Mouse (Mus musculus): ENCODE results near the gene Tle4. TPM values are rescaled to one million over a fixed set of nuclear protein-coding genes. Genes with fewer than 3 reads are reported as not detected.
"Not testable (repeated sequence)": the region's sequence is repeated elsewhere in the genome, so short reads cannot be mapped to it uniquely, and the experiment has no call there.

The Tle4 gene
- polyA plus RNA-seq (2015; fragmentation: Nextera tagmentation; extraction: Ambion mirVana): 26.7 and 30.8 TPM in 2 replicates

- Histone ChIP-seq H3K9me3 (replicated peaks; ENCODE audit: control insufficient read depth, low read length, poor library complexity, severe bottlenecking) (no peaks in the 10 kb centered on the region), H3K4me2 (ENCODE audit: low read length) (peak within 1 kb of the TSS; percentile 77), H3K4me3 (ENCODE audit: low read depth, low read length) (peak within 1 kb of the TSS; percentile 69), H3K27ac (ENCODE audit: low read length) (peak within 1 kb of the TSS; percentile 97), H3K36me3 (ENCODE audit: control insufficient read depth, insufficient read depth, low read length) (no peaks in the 10 kb centered on the region), H3K27me3 (ENCODE audit: control insufficient read depth, insufficient read depth, low read depth, low read length) (no peaks in the 10 kb centered on the region), H3K9ac (ENCODE audit: low read depth, low read length) (peak within 1 kb of the TSS; percentile 95), H3K4me1 (ENCODE audit: control insufficient read depth, insufficient read depth, low read length) (peaks cover 23% of the 10 kb centered on the region)
- peak; percentile 97 for ATAC-seq
- WGBS: under 1% methylated on average over 70 of the region's 71 CpGs
Observed at GRCm38 (mm10) chr19:14597917-14598689, at the start of gene Tle4. TSS of gene Tle4 (minus strand) at chr19:14598051.

GRCm38 (mm10) chr19:14645666-14646065, 47.8 kb upstream of the Tle4 start:
- no peak for ATAC-seq
- H3K9me3 ChIP-seq (replicated peaks; ENCODE audit: control insufficient read depth, low read length, poor library complexity, severe bottlenecking): no peaks in the 10 kb centered on the region

GRCm38 (mm10) chr19:14644756-14645155, 46.9 kb upstream of the Tle4 start:
- Histone ChIP-seq H3K9me3 (replicated peaks; ENCODE audit: control insufficient read depth, low read length, poor library complexity, severe bottlenecking) (no peaks in the 10 kb centered on the region), H3K9ac (ENCODE audit: low read depth, low read length) (no peak overlapping the region), H3K27ac (ENCODE audit: low read length) (no peak overlapping the region), H3K36me3 (ENCODE audit: control insufficient read depth, insufficient read depth, low read length) (no peaks in the 10 kb centered on the region), H3K4me2 (ENCODE audit: low read length) (no peak overlapping the region), H3K4me1 (ENCODE audit: control insufficient read depth, insufficient read depth, low read length) (no peaks in the 10 kb centered on the region), H3K4me3 (ENCODE audit: low read depth, low read length) (no peak overlapping the region), H3K27me3 (ENCODE audit: control insufficient read depth, insufficient read depth, low read depth, low read length) (no peaks in the 10 kb centered on the region)
- WGBS: 72% methylated on average over 3 of the region's 3 CpGs
- no peak for ATAC-seq

More at GRCm38 (mm10) chr19:14645666-14646065, 47.8 kb upstream of the Tle4 start:
- 85% methylated on average over 2 of the region's 2 CpGs for WGBS
- H3K4me2 ChIP-seq (ENCODE audit: low read length): no peak overlapping the region
- H3K9ac ChIP-seq (ENCODE audit: low read depth, low read length): no peak overlapping the region
- no peak overlapping the region for H3K27ac ChIP-seq (ENCODE audit: low read length)
- no peaks in the 10 kb centered on the region for H3K36me3 ChIP-seq (ENCODE audit: control insufficient read depth, insufficient read depth, low read length)
- H3K27me3 ChIP-seq (ENCODE audit: control insufficient read depth, insufficient read depth, low read depth, low read length): no peaks in the 10 kb centered on the region
- H3K4me1 ChIP-seq (ENCODE audit: control insufficient read depth, insufficient read depth, low read length): no peaks in the 10 kb centered on the region
- H3K4me3 ChIP-seq (ENCODE audit: low read depth, low read length): no peak overlapping the region

GRCm38 (mm10) chr19:14643091-14643490, 45.2 kb upstream of the Tle4 start:
- H3K27me3 ChIP-seq (ENCODE audit: control insufficient read depth, insufficient read depth, low read depth, low read length); ATAC-seq; H3K4me3 ChIP-seq (ENCODE audit: low read depth, low read length); H3K9me3 ChIP-seq (replicated peaks; ENCODE audit: control insufficient read depth, low read length, poor library complexity, severe bottlenecking); H3K4me2 ChIP-seq (ENCODE audit: low read length); H3K36me3 ChIP-seq (ENCODE audit: control insufficient read depth, insufficient read depth, low read length); H3K27ac ChIP-seq (ENCODE audit: low read length); H3K4me1 ChIP-seq (ENCODE audit: control insufficient read depth, insufficient read depth, low read length); H3K9ac ChIP-seq (ENCODE audit: low read depth, low read length): not testable (repeated sequence)
- 92% methylated on average over 4 of the region's 4 CpGs for WGBS

GRCm38 (mm10) chr19:14642663-14643062, 44.8 kb upstream of the Tle4 start:
- 92% methylated on average over 10 of the region's 10 CpGs for WGBS

GRCm38 (mm10) chr19:14635213-14635928, 37.5 kb upstream of the Tle4 start:
- H3K9ac ChIP-seq (ENCODE audit: low read depth, low read length): no peak overlapping the region
- H3K4me2 ChIP-seq (ENCODE audit: low read length): no peak overlapping the region
- 66% methylated on average over 10 of the region's 10 CpGs for WGBS
- no peaks in the 10 kb centered on the region; the same call in 1 of the 2 replicates for H3K4me1 ChIP-seq (ENCODE audit: control insufficient read depth, insufficient read depth, low read length)
- H3K9me3 ChIP-seq (replicated peaks; ENCODE audit: control insufficient read depth, low read length, poor library complexity, severe bottlenecking): no peaks in the 10 kb centered on the region
- no peaks in the 10 kb centered on the region for H3K27me3 ChIP-seq (ENCODE audit: control insufficient read depth, insufficient read depth, low read depth, low read length)
- H3K36me3 ChIP-seq (ENCODE audit: control insufficient read depth, insufficient read depth, low read length): no peaks in the 10 kb centered on the region
- H3K4me3 ChIP-seq (ENCODE audit: low read depth, low read length): no peak overlapping the region
- ATAC-seq: no peak
- H3K27ac ChIP-seq (ENCODE audit: low read length): no peak overlapping the region

More at GRCm38 (mm10) chr19:14642663-14643062, 44.8 kb upstream of the Tle4 start:
- no peak for ATAC-seq
- H3K4me2 ChIP-seq (ENCODE audit: low read length): no peak overlapping the region
- H3K36me3 ChIP-seq (ENCODE audit: control insufficient read depth, insufficient read depth, low read length): no peaks in the 10 kb centered on the region
- H3K9me3 ChIP-seq (replicated peaks; ENCODE audit: control insufficient read depth, low read length, poor library complexity, severe bottlenecking): no peaks in the 10 kb centered on the region
- H3K27me3 ChIP-seq (ENCODE audit: control insufficient read depth, insufficient read depth, low read depth, low read length): no peaks in the 10 kb centered on the region
- no peak overlapping the region for H3K27ac ChIP-seq (ENCODE audit: low read length)
- no peak overlapping the region for H3K4me3 ChIP-seq (ENCODE audit: low read depth, low read length)
- no peaks in the 10 kb centered on the region for H3K4me1 ChIP-seq (ENCODE audit: control insufficient read depth, insufficient read depth, low read length)
- no peak overlapping the region for H3K9ac ChIP-seq (ENCODE audit: low read depth, low read length)

- no peak for ATAC-seq
- no peaks in the 10 kb centered on the region for H3K4me1 ChIP-seq (ENCODE audit: control insufficient read depth, insufficient read depth, low read length)
- H3K4me3 ChIP-seq (ENCODE audit: low read depth, low read length): no peak overlapping the region
- no peak overlapping the region for H3K27ac ChIP-seq (ENCODE audit: low read length)
- H3K36me3 ChIP-seq (ENCODE audit: control insufficient read depth, insufficient read depth, low read length): no peaks in the 10 kb centered on the region
- H3K9ac ChIP-seq (ENCODE audit: low read depth, low read length): no peak overlapping the region
- no peaks in the 10 kb centered on the region for H3K27me3 ChIP-seq (ENCODE audit: control insufficient read depth, insufficient read depth, low read depth, low read length)
- 46% methylated on average over 4 of the region's 4 CpGs for WGBS
- no peak overlapping the region for H3K4me2 ChIP-seq (ENCODE audit: low read length)
- H3K9me3 ChIP-seq (replicated peaks; ENCODE audit: control insufficient read depth, low read length, poor library complexity, severe bottlenecking): no peaks in the 10 kb centered on the region
Observed at GRCm38 (mm10) chr19:14623355-14623754, 25.5 kb upstream of the Tle4 start.

- Histone ChIP-seq H3K9ac (ENCODE audit: low read depth, low read length) (no peak overlapping the region), H3K4me2 (ENCODE audit: low read length) (no peak overlapping the region), H3K27me3 (ENCODE audit: control insufficient read depth, insufficient read depth, low read depth, low read length) (no peaks in the 10 kb centered on the region), H3K9me3 (replicated peaks; ENCODE audit: control insufficient read depth, low read length, poor library complexity, severe bottlenecking) (no peaks in the 10 kb centered on the region), H3K36me3 (ENCODE audit: control insufficient read depth, insufficient read depth, low read length) (no peaks in the 10 kb centered on the region), H3K27ac (ENCODE audit: low read length) (no peak overlapping the region), H3K4me1 (ENCODE audit: control insufficient read depth, insufficient read depth, low read length) (no peaks in the 10 kb centered on the region), H3K4me3 (ENCODE audit: low read depth, low read length) (no peak overlapping the region)
- no peak for ATAC-seq
- 94% methylated on average over 1 of the region's 1 CpGs for WGBS
Observed at GRCm38 (mm10) chr19:14620534-14620933, 22.7 kb upstream of the Tle4 start.

- Histone ChIP-seq H3K36me3 (ENCODE audit: control insufficient read depth, insufficient read depth, low read length) (no peaks in the 10 kb centered on the region), H3K9me3 (replicated peaks; ENCODE audit: control insufficient read depth, low read length, poor library complexity, severe bottlenecking) (no peaks in the 10 kb centered on the region), H3K4me2 (ENCODE audit: low read length) (no peak overlapping the region), H3K4me1 (ENCODE audit: control insufficient read depth, insufficient read depth, low read length) (no peaks in the 10 kb centered on the region), H3K27ac (ENCODE audit: low read length) (no peak overlapping the region), H3K27me3 (ENCODE audit: control insufficient read depth, insufficient read depth, low read depth, low read length) (no peaks in the 10 kb centered on the region), H3K4me3 (ENCODE audit: low read depth, low read length) (no peak overlapping the region), H3K9ac (ENCODE audit: low read depth, low read length) (no peak overlapping the region)
- ATAC-seq: no peak
Observed at GRCm38 (mm10) chr19:14619814-14620213, 22.0 kb upstream of the Tle4 start.
